Mouse (Mus musculus) adrenal gland (tissue): ENCODE measurements around the gene Krt79.

ENCODE experiments used
- intact Hi-C: fragments of 180-260 bp; cut with DNase I; formaldehyde crosslinking; loops from one replicate; pipeline ENCODE4 v1.15.1; 2025
- long read RNA-seq, 2 experiments: library from polyadenylated mRNA; unstranded; transcript quantifications; one replicate each; pipeline ENCODE4 v2.0.0; 2020; ENCODE audit warnings: borderline replicate concordance in 1 of 2; ENCODE audit not compliant: insufficient replicate concordance in 1 of 2

Krt79 gene
- long read RNA-seq, experiment 1 = 0 reads
- long read RNA-seq, experiment 2 = 0 reads

- intact Hi-C loops = no loop called here
These were observed at the start of gene Krt79 for GRCm38 (mm10) chr15:101940274-101940829. Krt79 (minus strand) TSS chr15:101940324.

DNA sequence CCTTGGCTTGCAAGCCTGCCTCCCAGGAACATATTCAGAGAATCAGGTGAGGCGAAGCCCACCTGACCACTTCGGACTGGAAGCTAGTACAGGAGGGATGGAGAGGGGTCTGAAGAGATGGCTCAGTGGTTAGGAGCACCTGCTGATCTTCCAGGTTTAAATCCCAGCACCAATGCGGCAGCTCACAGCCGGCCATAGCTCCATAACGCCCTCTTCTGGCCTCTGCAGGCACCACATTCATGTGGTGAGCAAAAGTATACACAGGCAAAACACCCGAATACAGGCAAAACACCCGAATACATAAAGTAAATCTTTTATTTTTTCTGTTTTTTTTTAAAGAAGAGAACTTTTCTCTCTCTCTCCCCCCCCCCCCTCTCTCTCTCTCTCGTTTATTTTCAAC lies 48.6 kb upstream of the Krt79 start:
- intact Hi-C loops = loop anchor here (1.0 kb wide), 1 partner anchor 77 kb away; no protein-coding TSS in a partner anchor

- intact Hi-C loops = loop anchor here (1.0 kb wide), 1 partner anchor 77 kb away; no protein-coding TSS in a partner anchor
These were observed 48.0 kb upstream of the Krt79 start for GRCm38 (mm10) chr15:101988119-101988518.

DNA sequence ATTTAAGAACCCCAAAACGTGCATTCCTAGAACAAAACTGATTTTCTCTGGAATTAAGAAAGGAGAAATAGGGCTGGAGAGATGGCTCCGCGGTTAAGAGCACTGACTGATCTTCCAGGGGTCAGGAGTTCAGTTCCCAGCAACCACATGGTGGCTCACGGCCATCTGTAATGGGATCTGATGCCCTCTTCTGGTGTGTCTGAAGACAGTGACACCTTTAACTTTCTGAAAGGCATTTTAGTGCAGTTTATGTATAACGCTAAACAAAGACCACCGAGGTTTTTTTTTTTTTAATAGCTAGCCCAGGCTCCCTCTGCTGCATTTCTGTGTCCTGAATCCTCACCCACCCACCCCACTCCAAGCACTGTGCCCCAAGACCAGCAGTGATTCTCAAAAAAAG lies 44.6 kb upstream of the Krt79 start:
- intact Hi-C loops = loop anchor here (1.0 to 2.0 kb wide), 2 partner anchors 465 to 646 kb away; no protein-coding TSS in a partner anchor

GRCm38 (mm10) chr15:101983949-101984601 lies 44.0 kb upstream of the Krt79 start:
- intact Hi-C loops = loop anchor here (1.0 to 2.0 kb wide), 2 partner anchors 465 to 645 kb away; no protein-coding TSS in a partner anchor

- intact Hi-C loops = no loop called here
These were observed 43.3 kb upstream of the Krt79 start for GRCm38 (mm10) chr15:101983315-101983948.

- intact Hi-C loops = no loop called here
These were observed 40.7 kb upstream of the Krt79 start for GRCm38 (mm10) chr15:101980849-101981248.

GRCm38 (mm10) chr15:101977043-101977726 lies 37.1 kb upstream of the Krt79 start:
- intact Hi-C loops = no loop called here

- intact Hi-C loops = no loop called here
These were observed 36.5 kb upstream of the Krt79 start for GRCm38 (mm10) chr15:101976641-101977040.

DNA sequence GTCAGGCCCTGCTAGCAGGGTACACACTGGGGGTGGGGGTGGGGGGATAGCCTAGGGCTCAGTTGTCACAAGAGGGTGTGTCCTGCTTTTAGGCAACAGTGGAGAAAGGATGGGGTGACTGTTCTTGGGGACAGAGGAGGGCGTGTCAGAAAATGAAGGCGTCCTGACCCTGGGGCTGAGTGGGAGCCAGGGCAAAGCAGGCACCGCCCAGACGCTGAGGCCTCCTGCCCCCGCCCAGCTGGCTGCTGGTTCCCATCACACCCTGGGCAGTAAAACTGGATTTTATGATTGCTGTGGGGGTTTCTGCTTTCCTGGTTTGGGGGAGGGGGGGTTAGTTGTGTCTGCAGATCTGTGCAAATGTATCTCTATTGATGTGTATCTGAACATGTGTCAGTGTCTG lies 35.9 kb upstream of the Krt79 start:
- intact Hi-C loops = no loop called here

DNA sequence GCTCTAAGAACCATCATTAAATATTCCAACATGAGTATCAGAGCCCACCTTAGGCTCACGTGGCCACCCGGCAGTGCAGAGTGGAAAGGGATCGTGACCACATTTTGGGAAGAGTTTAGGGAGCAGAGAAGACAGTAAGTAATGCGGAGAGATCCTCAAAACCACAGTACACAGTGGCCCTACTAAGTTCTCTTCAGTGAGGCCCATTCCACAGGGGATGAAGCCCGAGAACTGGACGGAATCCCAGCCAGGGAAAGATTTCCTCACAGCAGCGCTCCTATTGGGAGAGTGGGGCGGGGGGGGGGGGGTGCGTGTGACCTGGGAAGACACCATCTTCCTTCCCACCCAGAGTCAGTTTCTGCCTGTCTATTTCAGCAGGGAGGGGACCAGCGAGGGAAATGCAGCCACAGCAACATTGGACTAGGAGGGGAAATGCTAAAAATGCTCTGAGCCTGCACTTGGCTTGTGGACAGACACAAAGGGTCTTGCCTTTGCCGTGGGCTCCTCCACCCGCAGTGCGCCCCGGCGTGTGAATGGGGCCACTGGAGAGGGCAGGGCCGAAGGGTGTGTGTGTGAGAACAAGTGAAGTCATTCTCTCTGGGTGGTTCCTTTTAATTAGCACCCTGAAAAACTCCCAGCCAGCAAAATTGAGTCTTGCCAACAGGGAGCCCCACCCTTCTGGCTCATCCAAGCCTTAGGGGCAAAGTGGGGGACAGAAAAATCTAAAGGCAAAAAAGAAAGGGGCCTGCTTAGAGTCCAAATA lies 34.1 kb upstream of the Krt79 start:
- intact Hi-C loops = loop anchor here (5.0 kb wide), 2 partner anchors 452 to 637 kb away; no protein-coding TSS in a partner anchor

DNA sequence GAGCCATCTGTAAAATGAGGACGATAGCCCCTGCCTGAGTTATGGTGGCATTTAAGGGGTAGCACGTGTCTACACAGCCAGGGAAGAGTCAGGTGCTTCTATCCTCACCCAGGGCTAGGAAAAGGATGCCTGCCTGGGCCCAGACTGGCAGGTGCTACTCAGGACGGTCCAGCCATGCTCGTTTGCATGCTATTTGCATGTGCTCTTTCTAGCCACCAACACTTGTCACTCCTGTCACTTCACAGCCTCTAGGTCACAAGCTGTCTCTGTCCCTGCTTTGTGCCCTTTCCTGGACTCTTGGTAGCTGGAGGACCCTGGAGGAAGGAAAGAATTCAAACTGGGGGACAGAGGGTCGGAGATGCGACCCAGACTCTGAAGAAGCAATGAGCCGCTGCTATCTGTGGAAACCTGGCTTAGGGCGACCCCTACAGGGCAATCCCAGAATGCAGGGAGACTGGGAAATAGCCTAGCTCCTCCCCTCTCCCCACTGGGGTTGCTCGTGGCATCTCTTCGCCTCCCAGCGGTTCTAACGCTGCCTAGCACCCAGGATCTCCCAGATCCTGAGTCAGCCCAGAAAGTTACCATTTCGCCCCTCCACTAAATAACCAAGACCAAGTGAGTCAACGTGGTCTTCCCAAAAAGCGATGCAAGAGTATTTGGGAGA lies 33.4 kb upstream of the Krt79 start:
- intact Hi-C loops = loop anchor here (1.0 to 5.0 kb wide), 3 partner anchors 201 to 636 kb away; no protein-coding TSS in a partner anchor

- intact Hi-C loops = loop anchor here (5.0 kb wide), 2 partner anchors 448 to 633 kb away; no protein-coding TSS in a partner anchor
These were observed 30.4 kb upstream of the Krt79 start for GRCm38 (mm10) chr15:101970536-101970935.

- intact Hi-C loops = no loop called here
These were observed 26.7 kb upstream of the Krt79 start for GRCm38 (mm10) chr15:101966808-101967207.

GRCm38 (mm10) chr15:101958891-101959290 lies 18.8 kb upstream of the Krt79 start:
- intact Hi-C loops = no loop called here

GRCm38 (mm10) chr15:101954187-101954586 lies 14.1 kb upstream of the Krt79 start, which contains the start of gene Krt78:
Krt78 (minus strand) TSS chr15:101954287.
- intact Hi-C loops = no loop called here

DNA sequence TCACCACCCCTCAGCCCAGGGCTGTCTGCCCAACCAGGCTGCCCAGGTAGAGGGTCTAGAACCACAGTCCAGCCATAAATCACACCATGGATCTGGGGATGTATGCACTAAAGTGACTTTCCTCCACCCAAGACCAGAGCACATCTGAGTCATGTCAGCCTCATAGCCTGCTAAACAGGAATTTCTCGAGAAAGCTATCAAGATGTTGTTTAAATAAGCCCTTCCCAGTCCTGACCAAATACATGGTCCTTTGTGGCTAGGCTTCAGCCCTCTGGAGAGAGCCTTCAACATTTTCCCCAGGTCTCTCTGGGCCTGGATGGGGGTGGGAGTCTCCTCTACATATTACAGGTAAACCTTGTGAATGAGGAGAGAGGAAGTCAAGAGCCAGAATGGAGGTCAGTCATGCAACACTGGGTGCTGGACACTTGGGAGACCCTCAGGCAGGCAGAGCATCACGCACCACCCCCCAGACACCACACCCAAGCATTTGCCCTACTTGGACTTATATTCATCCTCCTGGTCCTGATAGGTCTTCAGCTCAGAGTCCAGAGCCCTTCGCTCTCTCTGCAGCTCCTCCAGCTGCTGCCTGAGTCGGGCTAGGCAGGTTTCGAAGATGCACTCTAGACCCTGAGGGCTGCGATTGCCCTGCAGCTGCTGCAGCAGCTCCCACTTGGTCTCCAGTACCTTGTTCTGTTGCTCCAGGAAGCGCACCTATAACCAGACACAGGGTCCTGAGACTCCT lies 12.8 kb upstream of the Krt79 start:
- intact Hi-C loops = no loop called here

- intact Hi-C loops = no loop called here
These were observed 5.3 kb upstream of the Krt79 start for GRCm38 (mm10) chr15:101945430-101945829.

DNA sequence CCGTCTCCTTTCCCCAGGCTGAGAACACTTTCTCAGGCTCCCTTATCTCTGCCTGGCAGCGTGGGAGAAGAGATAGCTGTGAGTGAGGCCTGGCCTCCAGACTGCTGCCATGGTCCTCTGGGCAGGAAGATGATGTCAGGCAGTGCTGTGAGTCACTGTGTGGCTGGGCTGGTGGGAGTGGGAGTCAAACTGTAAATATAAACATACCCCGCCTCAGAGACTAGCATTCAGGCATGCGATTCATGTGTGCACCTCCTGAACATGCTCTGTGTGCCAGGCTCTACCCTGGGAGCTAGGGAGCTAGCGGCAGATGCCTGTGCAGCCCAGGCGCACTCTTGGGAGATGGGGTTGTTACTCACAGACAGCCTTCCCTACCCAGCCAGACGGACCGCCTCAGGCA lies 1.8 kb upstream of the Krt79 start:
- intact Hi-C loops = no loop called here
